In genomic region chr13:29779116-29779515, GRCm38 (mm10) we compare ENCODE assay signal across 22 mouse cellular contexts.
DNase-seq lines count a peak whose midpoint lies in the region; ATAC-seq and TF ChIP-seq lines count a peak whose summit lies in the region.
"Had no signal": no experiment of that assay in that cellular context is flagged by ENCODE, and none has a peak within 500 bp of the region (broad histone marks: within the 10 kb centered on the region; RNA-seq: fewer than 3 reads in every experiment).

No protein-coding gene starts in this region.

- DNase-seq in heart, adult 11 months, result peak; percentile 31
- DNase-seq in heart, embryonic 10.5 days (ENCODE audit: low spot score), result no peak
- DNase-seq in 3T3-L1 (ENCODE audit: low read depth, low spot score) (peak; percentile 50), Patski (ENCODE audit: low read depth, low spot score) (no peak)
- no peak for DNase-seq in midbrain, embryonic 10.5 days (ENCODE audit: low spot score)
- DNase-seq: adrenal gland, adult 2 months; adrenal gland, postnatal 10 days; adrenal gland, postnatal 25 days; cerebellum, adult 11 months; cerebellum, adult 18-20 months; cerebellum, adult 8-10 months; cerebellum, adult 9-11 months; cerebellum, postnatal 14 days; cerebellum, postnatal 36 days; embryo, embryonic 11 days had no signal

- in situ Hi-C loops in Patski (cut with MboI; ENCODE audit: low pct_unique_long_range_greater_than_20kb), result no loop called here

- H3K27me3 ChIP-seq in heart, embryonic 10.5 days (ENCODE audit: insufficient read depth, poor library complexity, severe bottlenecking), result no peaks in the 10 kb centered on the region
- H3K27me3 ChIP-seq in Patski, result no peaks in the 10 kb centered on the region
- H3K27me3 ChIP-seq in midbrain, embryonic 10.5 days (ENCODE audit: low read depth, poor library complexity, severe bottlenecking), result no peaks in the 10 kb centered on the region
- H3K27me3 ChIP-seq: embryonic facial prominence, embryonic 13.5 days; embryonic facial prominence, embryonic 15.5 days; forebrain, embryonic 12.5 days had no signal

- no peak overlapping the region for H3K27ac ChIP-seq in heart, embryonic 10.5 days
- H3K27ac ChIP-seq in midbrain, embryonic 10.5 days (replicated peaks), result no peak overlapping the region
- H3K27ac ChIP-seq: embryonic facial prominence, embryonic 13.5 days; embryonic facial prominence, embryonic 15.5 days; forebrain, embryonic 10.5 days; forebrain, embryonic 12.5 days had no signal

- H3K9me3 ChIP-seq in heart, embryonic 10.5 days, result no peaks in the 10 kb centered on the region
- no peaks in the 10 kb centered on the region for H3K9me3 ChIP-seq in midbrain, embryonic 10.5 days (replicated peaks)
- H3K9me3 ChIP-seq: embryonic facial prominence, embryonic 13.5 days; embryonic facial prominence, embryonic 15.5 days; forebrain, embryonic 10.5 days; forebrain, embryonic 12.5 days had no signal

- H3K4me1 ChIP-seq in heart, embryonic 10.5 days, result peaks cover 18% of the 10 kb centered on the region
- no peaks in the 10 kb centered on the region for H3K4me1 ChIP-seq in midbrain, embryonic 10.5 days
- H3K4me1 ChIP-seq: embryonic facial prominence, embryonic 15.5 days; forebrain, embryonic 12.5 days had no signal

- CTCF ChIA-PET in Patski (lab: Charles Lee), result interaction anchor here (1.5 kb wide), 1 partner anchor 16 kb away, joined by 3 read pairs; no protein-coding TSS in a partner anchor

- peak; percentile 79 for ATAC-seq in Patski
- ATAC-seq: forebrain, embryonic 14.5 days; forebrain, embryonic 16.5 days had no signal

- peak; percentile 9 for TF ChIP-seq CTCF in Patski (IDR thresholded peaks at IDR 0.05)

- 88% methylated on average over 5 of the region's 5 CpGs for WGBS in heart, embryonic 10.5 days
- 85% methylated on average over 5 of the region's 5 CpGs for WGBS in midbrain, embryonic 10.5 days

- H3K36me3 ChIP-seq in heart, embryonic 10.5 days, result no peaks in the 10 kb centered on the region
- H3K36me3 ChIP-seq in midbrain, embryonic 10.5 days, result no peaks in the 10 kb centered on the region
- H3K36me3 ChIP-seq: embryonic facial prominence, embryonic 13.5 days; embryonic facial prominence, embryonic 15.5 days; forebrain, embryonic 10.5 days; forebrain, embryonic 12.5 days had no signal

- POLR2A ChIA-PET in Patski (lab: Charles Lee), result interaction anchor here (0.6 kb wide), 1 partner anchor 777 kb away, joined by 3 read pairs; no protein-coding TSS in a partner anchor

- H3K4me3 ChIP-seq in heart, embryonic 10.5 days, result no peak overlapping the region
- no peak overlapping the region for H3K4me3 ChIP-seq in midbrain, embryonic 10.5 days
- H3K4me3 ChIP-seq: embryonic facial prominence, embryonic 13.5 days; embryonic facial prominence, embryonic 15.5 days; erythroblast, embryonic 14.5 days; forebrain, embryonic 10.5 days; forebrain, embryonic 12.5 days had no signal

Comparison
In these comparisons a context has a peak if more than half of its experiments do, and no peak if none do; other contexts are left out.
1. DNase-seq: peak in heart, adult 11 months (single experiment) and 3T3-L1 (single experiment); none in heart, embryonic 10.5 days (single experiment), Patski (single experiment) and midbrain, embryonic 10.5 days (single experiment).